Mouse (Mus musculus): ENCODE results near the gene Tbc1d22b.

The Tbc1d22b gene

DNA sequence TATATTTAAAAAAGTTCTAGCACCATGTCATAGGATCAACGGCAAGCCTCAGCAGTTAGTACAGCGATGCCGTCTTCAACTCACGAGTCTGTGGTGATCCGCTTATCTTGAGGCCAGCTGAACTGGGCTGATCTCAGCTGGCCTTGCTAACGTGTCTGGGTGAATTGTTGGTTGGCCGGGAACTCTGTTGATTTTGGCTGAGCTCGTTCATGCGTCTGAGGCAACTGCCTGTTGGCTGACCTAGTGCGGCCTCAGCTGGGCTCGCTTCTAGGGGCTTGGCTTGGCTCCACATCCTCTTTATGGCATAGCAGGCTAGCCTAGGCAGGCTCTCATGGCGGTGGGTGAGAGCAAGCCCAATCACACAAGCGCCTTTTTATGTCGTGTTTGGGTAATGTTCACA, 8.2 kb upstream of the Tbc1d22b start:
- WGBS, result 68% methylated on average over 14 of the region's 14 CpGs

GRCm38 (mm10) chr17:29542831-29543690, 6.5 kb upstream of the Tbc1d22b start:
- 72% methylated on average over 19 of the region's 19 CpGs for WGBS

DNA sequence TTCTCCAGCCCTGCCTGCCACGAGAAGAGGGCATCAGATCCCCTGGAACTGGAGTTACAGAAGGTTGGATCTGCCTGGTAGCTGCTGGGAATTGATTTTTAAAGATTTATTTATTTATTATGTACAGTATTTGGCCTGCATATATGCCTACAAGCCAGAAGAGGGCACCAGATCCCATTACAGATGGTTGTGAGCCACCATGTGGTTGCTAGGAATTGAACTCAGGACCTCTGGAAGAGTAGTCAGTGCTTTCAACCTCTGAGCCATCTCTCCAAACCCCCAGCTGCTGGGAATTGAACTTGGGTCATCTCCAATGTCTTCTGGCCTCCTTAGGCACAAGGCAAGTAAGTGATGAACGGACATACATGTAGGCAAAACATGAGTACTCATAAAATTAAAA, 5.5 kb upstream of the Tbc1d22b start:
- 81% methylated on average over 2 of the region's 2 CpGs for WGBS

DNA sequence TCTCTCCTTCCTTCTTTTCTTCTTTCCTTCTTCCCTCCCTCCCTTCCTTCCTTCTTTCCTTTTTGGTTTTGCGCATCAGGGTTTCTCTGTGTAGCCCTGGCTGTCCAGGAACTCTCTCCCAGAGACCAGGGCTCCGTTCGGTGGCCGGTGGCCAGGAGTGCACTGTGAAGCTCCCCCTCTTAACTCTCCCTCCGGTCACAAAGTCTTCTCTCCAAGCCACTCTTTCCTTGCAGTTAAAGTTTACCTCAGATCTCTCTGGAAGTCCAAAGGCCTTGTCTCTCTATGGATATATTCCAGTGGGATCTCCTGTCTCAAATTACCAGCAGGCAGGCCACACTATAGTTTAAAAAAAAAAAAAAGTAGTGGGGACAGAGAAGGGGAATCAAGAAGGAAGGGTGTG, 4.3 kb upstream of the Tbc1d22b start:
- WGBS, result 98% methylated on average over 5 of the region's 5 CpGs

DNA sequence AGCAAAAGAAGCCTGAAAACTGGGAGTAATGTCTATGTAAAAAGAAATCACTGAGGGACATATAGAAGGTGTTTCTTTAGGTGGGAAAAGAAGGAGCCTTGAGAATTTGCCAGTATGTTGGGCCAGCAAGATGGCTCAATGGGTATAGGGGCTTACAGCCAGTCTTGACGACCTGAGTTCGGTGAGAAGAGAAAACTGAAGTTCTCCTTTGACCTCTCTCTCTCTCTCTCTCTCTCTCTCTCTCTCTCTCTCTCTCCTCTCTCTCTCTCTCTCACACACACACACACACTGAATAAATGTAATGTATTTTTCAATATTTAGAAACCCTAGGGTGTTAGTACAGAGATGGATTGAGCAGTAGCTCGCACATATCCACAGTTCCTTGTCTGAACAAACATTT, 1.1 kb upstream of the Tbc1d22b start:
- WGBS, result 59% methylated on average over 3 of the region's 3 CpGs

DNA sequence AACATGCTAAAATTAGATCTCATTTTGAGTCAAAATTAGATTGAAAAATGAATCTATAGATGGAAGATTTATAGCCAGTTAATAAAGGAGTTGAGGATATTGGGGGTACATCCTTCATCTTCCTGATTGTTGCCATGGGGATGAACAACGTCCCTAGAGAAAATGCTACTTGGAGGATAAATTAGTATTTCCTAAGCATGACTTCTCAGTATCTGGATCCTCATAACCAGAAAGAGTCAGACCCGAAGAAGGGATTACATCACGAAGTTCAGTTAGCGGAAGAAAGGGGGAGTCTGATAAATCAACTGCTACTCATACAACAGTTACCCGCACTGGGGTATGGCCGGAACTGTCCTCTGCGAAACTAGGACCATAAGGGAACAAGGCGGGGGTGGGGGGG, 591 bp upstream of the Tbc1d22b start:
- 43% methylated on average over 8 of the region's 8 CpGs for WGBS

- WGBS, result 35% methylated on average over 6 of the region's 6 CpGs
Observed at GRCm38 (mm10) chr17:29551019-29551418, 1.4 kb downstream of the Tbc1d22b start.

GRCm38 (mm10) chr17:29552162-29552732, 2.7 kb downstream of the Tbc1d22b start, which contains the start of gene Tmem217:
TSS of gene Tmem217 (minus strand) at chr17:29552385.
- WGBS, result 84% methylated on average over 5 of the region's 5 CpGs

GRCm38 (mm10) chr17:29556456-29556855, 6.9 kb downstream of the Tbc1d22b start:
- WGBS, result 71% methylated on average over 10 of the region's 10 CpGs

GRCm38 (mm10) chr17:29556893-29557292, 7.3 kb downstream of the Tbc1d22b start:
- 80% methylated on average over 7 of the region's 7 CpGs for WGBS

- 87% methylated on average over 5 of the region's 5 CpGs for WGBS
Observed at GRCm38 (mm10) chr17:29558476-29558875, 8.9 kb downstream of the Tbc1d22b start.

DNA sequence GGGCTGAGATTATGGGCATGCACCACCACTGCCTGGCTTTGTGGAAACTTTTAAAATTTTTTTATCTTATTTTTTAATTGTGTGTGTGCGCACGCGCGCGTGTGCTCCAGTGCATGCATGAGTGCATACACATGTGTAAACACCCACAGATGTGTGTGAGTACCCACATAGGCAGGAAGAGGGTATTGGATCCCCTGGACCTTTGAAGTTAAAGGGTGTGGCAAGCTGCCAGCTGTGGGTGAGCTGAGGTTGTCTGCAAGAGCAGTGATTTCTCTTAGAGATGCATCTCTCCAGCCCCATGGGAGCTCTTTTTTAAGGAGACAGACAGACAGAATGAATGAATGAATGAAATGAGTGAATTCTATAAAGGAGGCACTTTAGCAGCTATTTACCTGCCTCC, 15.9 kb downstream of the Tbc1d22b start:
- 98% methylated on average over 5 of the region's 5 CpGs for whole genome bisulfite sequencing

GRCm38 (mm10) chr17:29568435-29568834, 18.9 kb downstream of the Tbc1d22b start:
- WGBS, result 93% methylated on average over 15 of the region's 15 CpGs

DNA sequence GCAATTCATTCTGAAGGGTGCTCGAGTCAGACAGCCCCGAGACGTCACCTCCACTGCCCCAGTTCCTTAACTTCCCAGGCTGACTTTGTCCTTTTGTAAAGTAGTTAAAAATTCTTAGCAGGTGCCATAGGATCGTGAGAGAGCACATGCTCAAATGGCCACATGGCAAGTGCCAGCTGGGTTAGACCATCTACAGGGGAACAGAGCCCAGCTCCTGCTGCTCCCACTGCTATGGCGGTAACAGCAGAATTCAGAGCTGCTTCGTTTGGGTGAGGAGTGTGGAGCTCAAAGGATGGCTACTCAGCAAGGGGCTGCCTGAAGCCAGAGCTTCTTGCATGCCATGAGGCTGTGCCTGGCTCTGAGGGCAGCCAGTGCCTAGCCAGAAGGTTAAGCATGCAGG, 20.2 kb downstream of the Tbc1d22b start:
- WGBS, result 77% methylated on average over 6 of the region's 6 CpGs

GRCm38 (mm10) chr17:29579579-29580126, 30.1 kb downstream of the Tbc1d22b start:
- WGBS, result 90% methylated on average over 4 of the region's 4 CpGs

- 81% methylated on average over 5 of the region's 5 CpGs for WGBS
Observed at GRCm38 (mm10) chr17:29583569-29583968, 34.0 kb downstream of the Tbc1d22b start.

- 68% methylated on average over 5 of the region's 5 CpGs for WGBS
Observed at GRCm38 (mm10) chr17:29584306-29584705, 34.7 kb downstream of the Tbc1d22b start.

- 50% methylated on average over 3 of the region's 3 CpGs for WGBS
Observed at GRCm38 (mm10) chr17:29584737-29585136, 35.2 kb downstream of the Tbc1d22b start.

DNA sequence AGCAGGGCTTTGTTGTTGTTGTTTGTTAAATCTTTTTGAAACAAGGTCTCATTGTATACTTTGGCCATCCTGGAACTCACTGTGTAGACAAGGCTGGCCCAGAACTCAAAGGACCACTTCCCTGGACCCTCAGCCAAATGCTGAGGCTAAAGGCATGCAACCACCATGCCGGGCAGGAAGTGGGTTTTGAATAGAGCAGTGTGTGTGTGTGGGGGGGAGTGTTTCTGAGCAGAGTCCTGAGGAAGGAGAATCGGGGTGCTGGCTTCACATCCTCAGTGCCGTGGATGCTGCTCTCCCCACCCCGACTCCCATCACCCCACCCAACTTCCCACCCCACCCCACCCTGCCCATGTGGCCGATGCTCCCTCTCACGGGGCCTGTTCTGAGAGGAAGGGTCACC, 35.9 kb downstream of the Tbc1d22b start:
- 85% methylated on average over 6 of the region's 6 CpGs for WGBS

GRCm38 (mm10) chr17:29586921-29587320, 37.3 kb downstream of the Tbc1d22b start:
- WGBS, result 91% methylated on average over 9 of the region's 9 CpGs

- WGBS, result 55% methylated on average over 11 of the region's 11 CpGs
Observed at GRCm38 (mm10) chr17:29589221-29589898, 39.8 kb downstream of the Tbc1d22b start.
